Mouse (Mus musculus) hindbrain, embryonic 14.5 days (tissue): ENCODE data around the gene Asb14. TPM values are rescaled to one million over a fixed set of nuclear protein-coding genes. Genes with fewer than 3 reads are reported as not detected.
"Not testable (repeated sequence)": the region's sequence is repeated elsewhere in the genome, so short reads cannot be mapped to it uniquely, and the experiment has no call there.

Experiments
- ATAC-seq: fragments of 200-750 bp; cut with Nextera tagmentation; 2 replicates; pipeline ENCODE4 v1.8.0; 2017; ENCODE audit warnings: moderate number of reproducible peaks, mild to moderate bottlenecking, moderate TSS enrichment, moderate library complexity; ENCODE audit not compliant: low FRiP score
- DNase-seq: peaks from one replicate; pipeline ENCODE4 v3.0.0-alpha.2; 2015; ENCODE audit warnings: low spot score
- H3K27ac ChIP-seq: fragments of 300-500 bp; sonication (generic); 2 replicates; pipeline ENCODE4 v1.5.1; 2014; ENCODE audit warnings: mild to moderate bottlenecking, moderate library complexity
- H3K27me3 ChIP-seq: fragments of 300-500 bp; sonication (generic); 2 replicates; pipeline ENCODE4 v1.6.1; 2014; ENCODE audit warnings: mild to moderate bottlenecking, low read length, mixed read lengths; ENCODE audit not compliant: control insufficient read depth, insufficient read depth
- H3K36me3 ChIP-seq: fragments of 300-500 bp; sonication (generic); replicated peaks from 2 replicates; pipeline ENCODE4 v1.6.1; 2014; ENCODE audit not compliant: control insufficient read depth, insufficient read depth
- H3K4me1 ChIP-seq: fragments of 300-500 bp; sonication (generic); replicated peaks from 2 replicates; pipeline ENCODE4 v1.6.1; 2014; ENCODE audit warnings: antibody characterized with exemption, low read length, mixed read lengths; ENCODE audit not compliant: control insufficient read depth, insufficient read depth
- H3K4me2 ChIP-seq: fragments of 300-500 bp; sonication (generic); replicated peaks from 2 replicates; pipeline ENCODE4 v1.6.1; 2014; ENCODE audit warnings: mild to moderate bottlenecking, moderate library complexity
- H3K4me3 ChIP-seq: fragments of 300-500 bp; sonication (generic); replicated peaks from 2 replicates; pipeline ENCODE4 v1.5.1; 2014; ENCODE audit warnings: mild to moderate bottlenecking, low read length
- H3K9ac ChIP-seq: fragments of 300-500 bp; sonication (generic); 2 replicates; pipeline ENCODE4 v1.6.1; 2014
- H3K9me3 ChIP-seq: fragments of 300-500 bp; sonication (generic); 2 replicates; pipeline ENCODE4 v1.6.1; 2016; ENCODE audit warnings: low read length; ENCODE audit not compliant: control insufficient read depth
- WGBS: fragments of 180-500 bp; shearing (Covaris S2); extraction: QIAGEN DNeasy Blood & Tissue Kit; methylation state at CpG from one replicate; pipeline ENCODE4 v1.1.7; 2014; 5-methylcytosine and 5-hydroxymethylcytosine counted together
- polyA plus RNA-seq: library from polyadenylated mRNA; unstranded; fragments of >200 nt; fragmentation: Nextera tagmentation; extraction: Ambion mirVana; gene quantifications from 2 replicates; pipeline ENCODE4 v1.2.1, GENCODE M21; 2014

The Asb14 gene
- polyA plus RNA-seq, 1 experiment from 2014 or later: 0.17 TPM

DNA sequence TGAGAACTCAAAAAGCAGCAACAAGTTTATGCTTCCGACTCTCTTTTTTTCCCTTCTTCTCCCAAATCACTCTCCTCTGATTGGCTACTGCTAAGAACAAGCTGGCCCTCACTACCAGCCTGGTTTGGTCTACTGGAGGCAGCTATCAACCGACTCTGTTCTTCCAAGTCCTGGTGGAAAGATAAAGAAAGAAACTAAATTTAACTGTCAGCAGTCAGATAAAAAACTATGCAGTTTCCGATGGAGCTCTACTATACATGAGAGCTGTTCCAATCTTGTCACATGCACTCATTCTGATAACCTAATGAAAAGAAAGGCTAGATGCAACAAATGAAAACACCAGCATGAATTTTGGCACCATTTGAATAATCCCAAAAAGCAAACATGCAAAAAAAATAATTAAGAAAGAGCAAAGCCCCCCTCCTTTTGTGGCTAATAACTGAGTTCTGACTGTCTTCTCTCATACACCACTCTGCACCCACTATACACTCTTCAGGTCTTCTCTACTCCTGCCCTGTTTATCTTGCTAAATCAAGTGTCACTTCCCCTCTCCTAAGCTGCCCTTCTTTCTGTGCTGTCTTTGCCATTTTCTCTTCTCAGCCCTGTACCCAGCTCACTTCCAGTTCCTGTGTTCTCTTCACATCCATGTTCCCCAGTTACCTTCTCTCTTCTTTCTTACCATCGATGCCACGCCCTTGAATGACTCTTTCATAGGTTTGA, 29.5 kb downstream of the Asb14 start:
- H3K9ac ChIP-seq: no peak overlapping the region
- ATAC-seq (no peak), DNase-seq (no peak)
- H3K36me3 ChIP-seq: peaks cover 84% of the 10 kb centered on the region
- H3K4me1 ChIP-seq: no peaks in the 10 kb centered on the region
- no peak overlapping the region for H3K27ac ChIP-seq
- no peaks in the 10 kb centered on the region for H3K9me3 ChIP-seq
- 95% methylated on average over 5 of the region's 5 CpGs for WGBS
- no peak overlapping the region for H3K4me2 ChIP-seq
- H3K27me3 ChIP-seq: no peaks in the 10 kb centered on the region
- H3K4me3 ChIP-seq: no peak overlapping the region

DNA sequence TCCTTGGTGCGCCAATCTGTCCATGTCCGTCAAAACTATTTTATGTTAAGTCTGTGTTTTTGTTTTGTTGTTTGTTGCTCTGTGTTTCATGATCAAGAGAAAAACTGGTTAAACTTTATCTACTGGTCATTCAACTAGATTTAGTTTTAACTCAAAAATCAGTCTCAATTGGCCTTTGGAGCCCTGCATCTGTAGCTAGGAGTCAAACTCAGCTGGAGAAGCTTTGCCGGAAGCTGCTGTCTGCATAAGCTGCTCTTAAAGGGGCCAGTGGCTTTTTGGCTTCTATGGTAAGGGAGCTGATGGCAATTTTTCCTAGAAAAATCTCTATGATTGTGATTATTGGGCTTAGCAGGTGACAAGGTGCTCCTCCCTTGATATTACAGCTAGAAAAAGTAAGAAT, 40.5 kb downstream of the Asb14 start:
- WGBS: 85% methylated on average over 3 of the region's 3 CpGs
- ATAC-seq: no peak
- Histone ChIP-seq H3K9me3 (no peaks in the 10 kb centered on the region), H3K27me3 (no peaks in the 10 kb centered on the region), H3K4me3 (no peak overlapping the region), H3K36me3 (peaks cover 42% of the 10 kb centered on the region), H3K4me2 (no peak overlapping the region), H3K4me1 (no peaks in the 10 kb centered on the region), H3K9ac (no peak overlapping the region), H3K27ac (no peak overlapping the region)
- DNase-seq: no peak

DNA sequence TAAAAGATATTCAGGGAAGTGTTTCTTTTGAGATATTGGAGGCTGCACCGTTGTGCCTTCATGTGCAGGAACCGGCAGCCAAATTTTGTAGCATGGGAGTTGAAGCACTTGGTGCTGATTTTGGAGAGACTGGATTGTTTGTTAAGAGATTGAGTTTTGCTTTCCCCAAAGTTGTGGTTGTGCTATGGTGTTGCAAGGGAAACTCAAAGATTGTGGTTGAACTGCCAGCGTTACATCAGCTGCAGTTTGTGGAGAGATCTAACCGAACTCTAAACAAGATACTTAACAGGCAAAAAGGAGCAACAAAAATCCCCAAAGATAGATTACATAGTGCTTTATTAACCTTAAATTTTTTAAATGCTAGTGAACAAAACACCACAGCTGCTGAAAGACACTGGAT, 41.2 kb downstream of the Asb14 start:
- 97% methylated on average over 4 of the region's 4 CpGs for WGBS
- H3K4me1 ChIP-seq: no peaks in the 10 kb centered on the region
- H3K9me3 ChIP-seq: no peaks in the 10 kb centered on the region
- no peak overlapping the region for H3K4me3 ChIP-seq
- H3K9ac ChIP-seq: no peak overlapping the region
- no peaks in the 10 kb centered on the region for H3K27me3 ChIP-seq
- DNase-seq: no peak
- H3K27ac ChIP-seq: no peak overlapping the region
- H3K36me3 ChIP-seq: peaks cover 47% of the 10 kb centered on the region
- no peak overlapping the region for H3K4me2 ChIP-seq
- ATAC-seq: no peak

DNA sequence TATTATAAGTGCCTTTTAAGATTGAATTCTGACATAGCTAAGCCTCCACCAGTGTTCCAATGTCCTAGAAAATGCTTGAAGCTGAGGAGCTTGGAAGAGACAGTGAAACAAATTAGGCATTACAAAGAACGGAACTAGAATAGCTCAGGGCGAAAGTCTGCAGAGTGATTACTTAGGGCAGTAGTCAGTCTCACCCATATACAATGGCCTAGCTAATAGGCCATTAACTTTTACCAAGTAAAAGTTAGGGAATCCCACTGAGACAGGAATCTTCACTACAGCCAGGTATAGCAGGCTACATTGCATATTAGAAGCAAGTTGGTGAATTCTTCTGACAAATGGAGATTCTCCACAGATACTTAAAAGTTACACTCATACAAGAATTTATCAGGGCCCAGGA, 61.8 kb downstream of the Asb14 start:
- not testable (repeated sequence) for ATAC-seq, H3K4me3 ChIP-seq, H3K9ac ChIP-seq, H3K9me3 ChIP-seq, H3K4me2 ChIP-seq, H3K27ac ChIP-seq, H3K27me3 ChIP-seq, H3K4me1 ChIP-seq, DNase-seq
- H3K36me3 ChIP-seq: peaks cover 51% of the 10 kb centered on the region
- 72% methylated on average over 2 of the region's 2 CpGs for WGBS

DNA sequence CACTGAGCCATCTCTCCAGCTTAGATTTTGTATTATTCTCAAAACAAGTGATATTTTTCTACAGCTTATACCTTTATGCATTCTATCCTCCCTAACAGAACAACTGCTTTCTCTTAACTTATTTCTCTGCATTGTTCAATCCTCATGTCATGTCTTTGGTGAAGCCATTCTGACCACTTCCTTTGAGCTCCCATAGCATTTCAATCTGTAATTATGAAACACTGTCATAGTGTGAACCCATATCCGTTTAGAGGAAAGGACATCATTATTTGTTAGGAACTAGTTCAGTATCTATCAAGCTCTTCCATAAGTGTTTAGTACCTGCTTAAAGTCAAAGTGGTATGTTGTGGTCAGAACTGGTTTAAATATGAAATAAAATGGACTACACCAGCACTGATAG, 66.2 kb downstream of the Asb14 start:
- no peaks in the 10 kb centered on the region for H3K27me3 ChIP-seq
- H3K36me3 ChIP-seq: peaks cover 36% of the 10 kb centered on the region
- no peak overlapping the region for H3K27ac ChIP-seq
- no peak overlapping the region for H3K9ac ChIP-seq
- H3K9me3 ChIP-seq: no peaks in the 10 kb centered on the region
- H3K4me1 ChIP-seq: no peaks in the 10 kb centered on the region
- H3K4me2 ChIP-seq: no peak overlapping the region
- ATAC-seq: no peak
- no peak overlapping the region for H3K4me3 ChIP-seq
- DNase-seq: no peak
- 89% methylated on average over 1 of the region's 1 CpGs for WGBS

Other genes with a start within 250 kb of the Asb14 start
- gene Pde12, start 224.7 kb upstream of the Asb14 start, polyA plus RNA-seq: 12.7 and 13.5 TPM in 2 replicates
- gene Dnah12, start 201.3 kb upstream of the Asb14 start, polyA plus RNA-seq: 0.03 and 0.10 TPM in 2 replicates
- 69.9 and 70.5 TPM in 2 replicates for gene Appl1, start 76.7 kb downstream of the Asb14 start, polyA plus RNA-seq
- gene Hesx1, start 99.9 kb downstream of the Asb14 start, polyA plus RNA-seq: 0.20 TPM in 1 of 2 replicates, not detected in the other
- gene Il17rd, start 144.4 kb downstream of the Asb14 start, polyA plus RNA-seq: 2.8 TPM in 2 replicates
- gene Arhgef3, start 220.3 kb downstream of the Asb14 start, polyA plus RNA-seq: 11.8 and 17.3 TPM in 2 replicates